Mouse (Mus musculus) C3H10T1/2 (cell line): Measurements from ENCODE around the gene Tgm5. TPM values are rescaled to one million over a fixed set of nuclear protein-coding genes. Genes with fewer than 3 reads are reported as not detected.

Experiments used
- polyA plus RNA-seq, 2 experiments: library from polyadenylated mRNA; unstranded; fragments of >200 nt; fragmentation: generic; extraction: Trizol; gene quantifications; one replicate each; pipeline ENCODE4 v1.2.1; 2012; ENCODE audit warnings: missing spikeins in 2 of 2

The Tgm5 gene
- polyA plus RNA-seq, result 10 to 100 TPM in 1 of 2 experiments, under 1 TPM in 1; 0.08 to 10.2 TPM

DNA sequence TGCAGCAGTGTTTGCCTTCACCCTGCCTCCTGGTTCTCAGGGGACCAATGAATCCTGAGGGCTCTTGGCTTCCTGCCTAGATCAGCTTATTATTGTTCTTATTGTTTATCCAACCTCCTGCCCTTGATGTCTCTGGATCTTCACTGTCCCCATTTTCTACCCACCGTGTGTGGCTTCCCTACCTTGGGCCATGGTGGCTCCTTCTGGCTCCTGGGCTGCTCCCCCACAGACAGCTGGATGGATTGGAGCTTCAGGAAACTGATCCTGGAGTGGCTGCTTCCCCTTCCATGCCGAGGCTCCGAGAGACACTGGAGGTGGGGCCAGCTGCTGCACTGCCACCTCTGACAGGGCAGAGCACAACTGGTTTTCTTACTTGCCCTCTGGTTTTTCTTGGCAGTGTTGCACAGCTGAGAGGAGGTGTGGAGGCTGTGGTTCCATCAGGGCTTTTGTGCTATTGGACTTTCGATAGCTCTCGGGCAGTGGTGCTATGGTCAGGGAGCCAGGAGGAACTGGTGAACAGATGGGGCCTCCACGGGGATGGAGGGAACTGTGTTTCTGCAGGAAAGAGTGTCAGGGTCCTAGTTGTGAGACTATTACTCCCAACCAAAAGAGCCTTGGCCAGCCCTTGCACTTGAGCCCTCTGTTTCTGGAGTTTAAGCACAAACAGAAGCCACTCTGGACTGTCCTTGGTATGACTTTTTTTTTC, at the start of gene Tgm5:
Tgm5 (minus strand) TSS at position 362 of the 706 bp plus-strand sequence.

DNA sequence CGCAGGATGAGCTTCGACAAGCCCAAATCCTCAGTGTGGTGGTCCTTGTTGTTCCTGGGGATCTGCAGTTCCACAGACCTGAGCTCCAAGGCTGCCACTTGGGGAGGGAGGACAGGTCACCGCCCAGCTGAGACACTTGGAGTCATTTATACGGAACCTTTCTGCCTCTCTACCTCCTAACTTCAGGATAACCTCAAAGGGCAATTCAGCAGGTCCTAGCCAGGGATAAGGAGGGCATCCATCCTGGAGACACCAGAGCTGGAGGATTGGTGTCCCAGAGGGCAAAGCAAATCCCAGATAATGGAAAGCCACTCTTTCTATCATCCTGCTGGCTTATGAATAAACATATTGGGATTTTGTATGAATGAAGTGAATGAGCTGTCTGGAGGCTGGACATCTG, 24.1 kb upstream of the Tgm5 start, which contains the start of gene Tgm7:
Tgm7 (minus strand) TSS at position 101 of the 400 bp plus-strand sequence.

DNA sequence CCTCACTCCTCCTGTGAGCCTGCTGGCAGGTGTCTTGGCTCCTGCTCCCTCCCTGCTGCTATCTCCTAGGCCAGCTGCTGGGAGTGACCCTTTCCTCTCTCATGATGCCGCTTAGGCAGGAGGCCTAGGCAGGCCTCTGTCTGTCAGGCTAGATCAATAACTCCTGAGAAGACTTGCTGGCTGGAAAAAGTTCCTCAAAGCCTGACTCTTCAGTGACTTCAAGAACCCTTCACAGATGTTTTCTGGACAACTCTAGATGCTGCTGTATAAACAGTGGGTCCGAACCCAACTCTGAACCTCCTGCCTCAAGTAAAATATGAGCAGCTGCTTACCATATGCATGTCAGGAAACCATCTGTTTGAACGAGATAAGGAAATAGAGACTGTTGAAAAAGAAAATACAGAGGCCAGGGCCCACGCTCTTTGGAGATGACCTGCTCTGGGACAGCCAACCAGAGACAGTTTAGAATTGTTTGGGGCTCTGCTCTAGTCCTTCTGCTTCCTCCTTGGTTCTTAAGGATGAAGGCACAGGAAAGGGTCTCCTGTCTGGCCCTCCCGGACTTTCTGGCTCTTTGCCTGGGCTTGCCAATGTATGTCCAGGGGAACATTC, 48.8 kb downstream of the Tgm5 start, which contains the start of gene Epb42:
Epb42 (minus strand) TSS at position 340 of the 609 bp plus-strand sequence.

DNA sequence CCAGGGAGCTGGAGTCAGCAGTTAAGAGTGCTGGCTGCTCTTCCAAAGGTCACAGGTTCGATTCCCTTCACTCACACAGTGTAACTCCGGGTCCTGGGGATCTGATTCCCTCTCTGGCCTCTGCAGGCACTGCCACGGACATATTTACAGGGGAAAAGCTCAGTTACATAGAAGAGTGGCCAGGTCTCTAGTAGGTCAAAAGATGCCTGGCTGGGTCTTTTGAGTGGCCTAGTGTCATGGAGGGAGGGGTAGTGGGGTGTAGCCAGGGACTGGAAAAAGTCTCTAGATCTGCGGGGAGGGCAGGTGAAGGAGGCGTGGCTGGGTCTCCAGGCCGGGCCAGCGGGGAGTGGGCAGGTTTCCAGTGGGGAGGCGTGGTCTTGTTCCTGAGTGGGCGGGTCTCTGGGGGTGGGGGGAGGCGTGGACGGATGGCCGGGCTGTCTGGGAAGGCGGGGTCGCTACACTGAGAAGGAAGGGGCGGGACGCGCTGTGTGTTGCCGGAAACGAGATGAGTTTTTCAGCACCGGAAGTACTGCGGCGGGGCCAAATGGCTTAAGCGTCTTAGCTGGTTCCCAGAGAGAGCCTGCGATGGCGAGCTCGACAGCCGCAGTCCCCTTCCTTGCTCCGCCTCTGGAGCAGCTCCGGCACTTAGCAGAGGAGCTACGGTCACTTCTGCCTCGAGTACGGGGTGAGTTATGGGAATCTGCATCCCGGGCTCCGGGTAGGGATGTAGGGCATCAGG, 77.5 kb downstream of the Tgm5 start, which contains the start of gene Ccndbp1:
Ccndbp1 (plus strand) TSS at position 479 of the 739 bp plus-strand sequence.

Other genes with a start within 250 kb of the Tgm5 start
- 1 to 10 TPM; 2.8 to 6.8 TPM for gene Cdan1, start 235.7 kb downstream of the Tgm5 start, polyA plus RNA-seq
- 1 to 10 TPM in 1 of 2 experiments, under 1 TPM in 1; 0.06 to 1.9 TPM for gene Ttbk2, start 235.2 kb downstream of the Tgm5 start, polyA plus RNA-seq
- gene Ubr1, start 115.1 kb downstream of the Tgm5 start, polyA plus RNA-seq, result 1 to 10 TPM in 1 of 2 experiments, under 1 TPM in 1; 0.18 to 2.8 TPM
- 1 to 10 TPM in 1 of 2 experiments, under 1 TPM in 1; 0.56 to 4.0 TPM for gene Tmem62, start 108.8 kb downstream of the Tgm5 start, polyA plus RNA-seq
- gene Ccndbp1, start 77.4 kb downstream of the Tgm5 start, polyA plus RNA-seq, result 10 to 100 TPM in 1 of 2 experiments, 1 to 10 TPM in 1; 8.8 to 36.3 TPM
- not detected for gene Epb42, start 48.8 kb downstream of the Tgm5 start, polyA plus RNA-seq
- gene Tgm7, start 24.0 kb upstream of the Tgm5 start, polyA plus RNA-seq, result not detected
- gene Adal, start 54.6 kb upstream of the Tgm5 start, polyA plus RNA-seq, result 1 to 10 TPM in 1 of 2 experiments, under 1 TPM in 1; 0.12 to 1.8 TPM
- gene Lcmt2, start 54.8 kb upstream of the Tgm5 start, polyA plus RNA-seq, result 1 to 10 TPM; 1.3 to 2.5 TPM
- 10 to 100 TPM in 1 of 2 experiments, 1 to 10 TPM in 1; 3.5 to 12.2 TPM for gene Tubgcp4, start 84.8 kb upstream of the Tgm5 start, polyA plus RNA-seq
- gene Zscan29, start 85.3 kb upstream of the Tgm5 start, polyA plus RNA-seq, result 1 to 10 TPM in 1 of 2 experiments, under 1 TPM in 1; 0.96 to 3.4 TPM
- 10 to 100 TPM in 1 of 2 experiments, 1 to 10 TPM in 1; 1.9 to 16.1 TPM for gene Trp53bp1, start 185.6 kb upstream of the Tgm5 start, polyA plus RNA-seq
- gene Map1a, start 203.8 kb upstream of the Tgm5 start, polyA plus RNA-seq, result 10 to 100 TPM in 1 of 2 experiments, 1 to 10 TPM in 1; 9.6 to 20.3 TPM